Mouse (Mus musculus): ENCODE results near the gene Cdk5rap1.

- TF ChIP-seq CTCF (IDR thresholded peaks at IDR 0.05; ENCODE audit: control insufficient read depth, insufficient read depth, insufficient read length) = no peak
- no peak for TF ChIP-seq CEBPB (IDR thresholded peaks at IDR 0.05; ENCODE audit: low read depth)
- no peak for TF ChIP-seq MYOG (IDR thresholded peaks at IDR 0.05; ENCODE audit: control insufficient read depth, extremely low read depth, insufficient read length)
- no peak for TF ChIP-seq USF1 (IDR thresholded peaks at IDR 0.05; ENCODE audit: low read depth)
- no peak for TF ChIP-seq MAX (IDR thresholded peaks at IDR 0.05)
- TF ChIP-seq MYOD1 (IDR thresholded peaks at IDR 0.05; ENCODE audit: control insufficient read depth, insufficient read length, low read depth) = no peak
- no peak for TF ChIP-seq FOSL1 (IDR thresholded peaks at IDR 0.05; ENCODE audit: insufficient read depth, low read length, poor library complexity, severe bottlenecking)
These were observed 46.0 kb downstream of the Cdk5rap1 start for GRCm38 (mm10) chr2:154326852-154327251.

Measured in C2C12 (cell line).